Mouse (Mus musculus) kidney, adult 2 months (tissue): Measurements from ENCODE around the gene Gtf2a2. TPM values are rescaled to one million over a fixed set of nuclear protein-coding genes. Genes with fewer than 3 reads are reported as not detected.
"Not testable (repeated sequence)": the region's sequence is repeated elsewhere in the genome, so short reads cannot be mapped to it uniquely, and the experiment has no call there.

Source experiments
- DNase-seq: peaks from one replicate; pipeline ENCODE4 v3.0.0; 2021
- H3K27ac ChIP-seq: fragments of 200-500 bp; 2 replicates; pipeline ENCODE4 v1.5.1; 2012; ENCODE audit warnings: low read depth, low read length, control low read depth, inconsistent platforms; ENCODE audit not compliant: insufficient read depth
- H3K27me3 ChIP-seq: fragments of 200-500 bp; replicated peaks from 2 replicates; pipeline ENCODE4 v1.6.1; 2012; ENCODE audit warnings: mild to moderate bottlenecking, moderate library complexity, low read length, inconsistent platforms; ENCODE audit not compliant: control insufficient read depth, insufficient read depth
- H3K36me3 ChIP-seq: fragments of 200-500 bp; 2 replicates; pipeline ENCODE4 v1.6.1; 2012; ENCODE audit warnings: mild to moderate bottlenecking, moderate library complexity, low read length, inconsistent platforms; ENCODE audit not compliant: control insufficient read depth, insufficient read depth
- H3K4me1 ChIP-seq: fragments of 200-500 bp; 2 replicates; pipeline ENCODE4 v1.6.1; 2011; ENCODE audit warnings: low read length; ENCODE audit not compliant: control insufficient read depth, insufficient read depth
- H3K4me3 ChIP-seq: fragments of 200-500 bp; 2 replicates; pipeline ENCODE4 v1.5.1; 2011; ENCODE audit warnings: mild to moderate bottlenecking, low read depth, low read length, control low read depth; ENCODE audit not compliant: insufficient read depth
- CTCF ChIP-seq: fragments of 200-500 bp; conservative IDR thresholded peaks from 2 replicates; pipeline ENCODE4 v1.5.1; 2011; ENCODE audit warnings: low read depth, mild to moderate bottlenecking, control low read depth, low read length, moderate library complexity, mixed read lengths; ENCODE audit not compliant: insufficient read depth, insufficient read length
- POLR2A ChIP-seq: fragments of 200-500 bp; IDR thresholded peaks from one replicate; pipeline ENCODE4 v1.6.1; 2011; ENCODE audit warnings: low read depth, low read length, control low read depth
- WGBS: fragments of 180-500 bp; shearing (Covaris S2); methylation state at CpG from one replicate; pipeline ENCODE4 v1.1.7; 2018; 5-methylcytosine and 5-hydroxymethylcytosine counted together
- polyA plus RNA-seq: library from polyadenylated mRNA; depleted of rRNA; stranded (reverse); fragments of >200 nt; gene quantifications from 2 replicates; pipeline ENCODE4 v1.2.3, GENCODE M21; 2012

Gene Gtf2a2
- polyA plus RNA-seq, 1 experiment = 19.6 TPM

GRCm38 (mm10) chr9:70021610-70022009 lies 9.3 kb downstream of the Gtf2a2 start:
- WGBS = 58% methylated on average over 1 of the region's 1 CpGs
- Histone ChIP-seq H3K27ac (no peak overlapping the region), H3K4me3 (no peak overlapping the region), H3K27me3 (no peaks in the 10 kb centered on the region), H3K36me3 (peaks cover 5% of the 10 kb centered on the region), H3K4me1 (no peaks in the 10 kb centered on the region)
- TF ChIP-seq CTCF (no peak), POLR2A (no peak)
- no peak for DNase-seq

GRCm38 (mm10) chr9:70022083-70022482 lies 9.7 kb downstream of the Gtf2a2 start:
- Histone ChIP-seq H3K27me3 (no peaks in the 10 kb centered on the region), H3K4me1 (no peaks in the 10 kb centered on the region), H3K4me3 (no peak overlapping the region), H3K36me3 (peaks cover 5% of the 10 kb centered on the region), H3K27ac (no peak overlapping the region)
- 89% methylated on average over 4 of the region's 4 CpGs for WGBS
- no peak for DNase-seq
- TF ChIP-seq POLR2A = no peak
- no peak for TF ChIP-seq CTCF

- H3K4me1 ChIP-seq, H3K4me3 ChIP-seq, H3K27ac ChIP-seq, H3K27me3 ChIP-seq, DNase-seq, H3K36me3 ChIP-seq: not testable (repeated sequence)
- WGBS = 74% methylated on average over 1 of the region's 1 CpGs
Measured at GRCm38 (mm10) chr9:70023615-70024014, 11.3 kb downstream of the Gtf2a2 start.

DNA sequence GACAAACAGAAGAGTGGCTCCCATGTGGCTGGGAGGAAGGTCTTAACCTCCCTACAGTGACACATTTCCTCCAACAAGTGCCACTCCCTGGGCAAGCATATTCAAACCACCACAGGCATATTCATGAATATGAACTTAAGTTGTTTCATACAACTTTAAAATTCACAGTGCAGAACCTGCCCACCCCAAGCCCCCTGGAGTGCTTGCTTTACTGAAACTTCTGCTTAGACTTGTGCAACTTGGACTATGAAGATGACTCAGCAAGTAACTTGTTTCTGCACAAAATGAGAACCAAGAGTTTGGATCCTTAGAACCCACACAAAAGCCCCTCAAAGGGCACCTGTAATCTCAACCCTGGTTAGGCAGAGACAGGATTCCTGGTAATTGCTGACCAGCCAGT lies 12.3 kb downstream of the Gtf2a2 start:
- Histone ChIP-seq H3K27me3 (no peaks in the 10 kb centered on the region), H3K4me1 (no peaks in the 10 kb centered on the region), H3K27ac (no peak overlapping the region), H3K4me3 (no peak overlapping the region), H3K36me3 (peaks cover 5% of the 10 kb centered on the region)
- TF ChIP-seq POLR2A = no peak
- no peak for TF ChIP-seq CTCF
- no peak for DNase-seq

GRCm38 (mm10) chr9:70025365-70026012 lies 13.1 kb downstream of the Gtf2a2 start:
- no peak for TF ChIP-seq POLR2A
- TF ChIP-seq CTCF = no peak
- 95% methylated on average over 2 of the region's 2 CpGs for WGBS
- Histone ChIP-seq H3K4me3 (no peak overlapping the region), H3K27me3 (no peaks in the 10 kb centered on the region), H3K4me1 (no peaks in the 10 kb centered on the region), H3K36me3 (peaks cover 3% of the 10 kb centered on the region; the same call in 1 of the 2 replicates), H3K27ac (no peak overlapping the region)
- DNase-seq = no peak

DNA sequence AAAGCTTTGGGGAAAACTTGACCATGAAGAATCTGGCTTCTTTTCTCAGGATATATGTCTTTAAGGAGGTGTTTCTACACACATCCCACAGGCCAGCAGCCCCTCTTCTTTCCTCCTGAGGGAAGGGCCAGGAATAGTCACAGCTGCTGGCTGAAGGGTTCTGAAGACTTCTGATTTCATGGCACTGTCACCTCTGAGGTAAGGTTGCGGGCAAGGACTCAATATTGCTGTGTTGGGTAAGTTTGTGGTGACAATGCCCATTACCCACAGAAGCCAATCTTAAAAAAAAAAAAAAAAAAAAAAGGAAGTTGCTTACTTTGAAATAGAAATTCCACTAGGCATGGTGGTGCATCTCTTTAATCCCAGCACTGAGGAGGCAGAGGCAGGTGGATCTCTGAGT lies 19.8 kb downstream of the Gtf2a2 start:
- peaks cover 4% of the 10 kb centered on the region; the same call in 1 of the 2 replicates for H3K4me1 ChIP-seq
- DNase-seq = no peak
- H3K36me3 ChIP-seq = no peaks in the 10 kb centered on the region
- H3K27ac ChIP-seq = no peak overlapping the region
- H3K4me3 ChIP-seq = no peak overlapping the region
- TF ChIP-seq POLR2A (no peak), CTCF (no peak)
- 96% methylated on average over 1 of the region's 1 CpGs for WGBS
- no peaks in the 10 kb centered on the region for H3K27me3 ChIP-seq

DNA sequence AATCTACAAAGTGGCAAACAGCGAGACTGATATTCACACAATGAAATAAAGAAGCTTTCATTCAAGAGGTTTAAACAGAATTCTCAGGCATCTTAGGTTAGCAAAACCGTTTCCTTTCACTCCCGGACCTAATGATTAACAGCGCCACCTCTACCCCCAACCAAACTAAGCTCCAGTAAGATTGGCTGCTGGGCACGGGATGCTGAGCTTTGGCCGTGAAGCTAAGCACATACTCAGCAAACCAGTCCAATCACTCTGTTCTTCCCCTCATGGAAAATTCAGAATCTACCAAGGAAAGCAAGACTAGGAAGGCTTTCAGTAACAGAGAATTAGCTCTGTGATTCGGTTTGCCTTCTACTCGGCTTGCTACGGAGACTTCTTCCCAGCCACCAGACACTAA lies 20.7 kb downstream of the Gtf2a2 start:
- DNase-seq = peak; percentile 61
- Histone ChIP-seq H3K4me1 (peaks cover 4% of the 10 kb centered on the region; the same call in 1 of the 2 replicates), H3K27ac (no peak overlapping the region), H3K4me3 (no peak overlapping the region), H3K36me3 (no peaks in the 10 kb centered on the region), H3K27me3 (no peaks in the 10 kb centered on the region)
- TF ChIP-seq POLR2A = no peak
- TF ChIP-seq CTCF = no peak
- WGBS = 29% methylated on average over 9 of the region's 9 CpGs
